Mouse (Mus musculus) embryonic facial prominence, embryonic 13.5 days (tissue): ENCODE measurements around the gene Msi2. TPM values are rescaled to one million over a fixed set of nuclear protein-coding genes. Genes with fewer than 3 reads are reported as not detected.
A peak's percentile ranks its signal among the peaks of the same experiment; 100 is the strongest.

Experiments
- ATAC-seq: fragments of 200-750 bp; cut with Nextera tagmentation; 2 replicates; pipeline ENCODE4 v1.8.0; 2017; ENCODE audit warnings: low read depth; ENCODE audit not compliant: insufficient number of reproducible peaks, insufficient read depth, low FRiP score, low TSS enrichment
- H3K27ac ChIP-seq: fragments of 300-500 bp; sonication (generic); 2 replicates; pipeline ENCODE4 v1.5.1; 2015; ENCODE audit warnings: moderate library complexity, mild to moderate bottlenecking, inconsistent platforms
- H3K27me3 ChIP-seq: fragments of 300-500 bp; sonication (generic); 2 replicates; pipeline ENCODE4 v1.6.1; 2015; ENCODE audit warnings: mild to moderate bottlenecking, inconsistent platforms
- H3K36me3 ChIP-seq: fragments of 300-500 bp; sonication (generic); 2 replicates; pipeline ENCODE4 v1.6.1; 2015; ENCODE audit warnings: mild to moderate bottlenecking, inconsistent platforms
- H3K4me1 ChIP-seq: fragments of 300-500 bp; sonication (generic); 2 replicates; pipeline ENCODE4 v1.6.1; 2015; ENCODE audit warnings: inconsistent platforms
- H3K4me2 ChIP-seq: fragments of 300-500 bp; sonication (generic); 2 replicates; pipeline ENCODE4 v1.6.1; 2015; ENCODE audit warnings: moderate library complexity, mild to moderate bottlenecking, inconsistent platforms
- H3K4me3 ChIP-seq: fragments of 300-500 bp; sonication (generic); 2 replicates; pipeline ENCODE4 v1.5.1; 2015; ENCODE audit warnings: mild to moderate bottlenecking, inconsistent platforms
- H3K9ac ChIP-seq: fragments of 300-500 bp; sonication (generic); 2 replicates; pipeline ENCODE4 v1.6.1; 2015; ENCODE audit warnings: mild to moderate bottlenecking, inconsistent platforms
- H3K9me3 ChIP-seq: fragments of 300-500 bp; sonication (generic); 2 replicates; pipeline ENCODE4 v1.6.1; 2016; ENCODE audit warnings: inconsistent platforms
- WGBS: fragments of 180-500 bp; shearing (Covaris S2); methylation state at CpG from one replicate; pipeline ENCODE4 v1.1.7; 2015; ENCODE audit warnings: mixed read lengths; 5-methylcytosine and 5-hydroxymethylcytosine counted together
- polyA plus RNA-seq: library from polyadenylated mRNA; unstranded; fragments of >200 nt; fragmentation: Nextera tagmentation; extraction: Ambion mirVana; gene quantifications from 2 replicates; pipeline ENCODE4 v1.2.1, GENCODE M21; 2015

Gene Msi2
- polyA plus RNA-seq, 1 experiment from 2014 or later, result 18.7 TPM

- no peaks in the 10 kb centered on the region for H3K9me3 ChIP-seq
- H3K27ac ChIP-seq, result peak overlapping the region; percentile 58; the same call in 1 of the 2 replicates
- no peaks in the 10 kb centered on the region for H3K27me3 ChIP-seq
- ATAC-seq, result no peak
- WGBS, result 69% methylated on average over 11 of the region's 11 CpGs
- H3K9ac ChIP-seq, result no peak overlapping the region
- H3K36me3 ChIP-seq, result no peaks in the 10 kb centered on the region
- H3K4me3 ChIP-seq, result no peak overlapping the region
- H3K4me1 ChIP-seq, result peaks cover 96% of the 10 kb centered on the region
- no peak overlapping the region for H3K4me2 ChIP-seq
Observed at GRCm38 (mm10) chr11:88553521-88554310, 164.6 kb downstream of the Msi2 start.

- no peak; the same call in 1 of the 2 replicates for ATAC-seq
- Histone ChIP-seq H3K36me3 (no peaks in the 10 kb centered on the region), H3K4me2 (no peak overlapping the region), H3K9ac (no peak overlapping the region), H3K4me3 (no peak overlapping the region), H3K4me1 (peaks cover 96% of the 10 kb centered on the region), H3K9me3 (no peaks in the 10 kb centered on the region), H3K27me3 (no peaks in the 10 kb centered on the region), H3K27ac (peak overlapping the region; percentile 58; the same call in 1 of the 2 replicates)
- 28% methylated on average over 8 of the region's 8 CpGs for WGBS
Observed at GRCm38 (mm10) chr11:88552987-88553386, 165.3 kb downstream of the Msi2 start.

GRCm38 (mm10) chr11:88552385-88552784, 165.9 kb downstream of the Msi2 start:
- Histone ChIP-seq H3K4me3 (no peak overlapping the region), H3K27ac (0 out of 2 replicates have a peak overlapping the region, but pooled peaks have one; percentile 58), H3K4me1 (peaks cover 96% of the 10 kb centered on the region), H3K9ac (no peak overlapping the region), H3K36me3 (no peaks in the 10 kb centered on the region), H3K27me3 (no peaks in the 10 kb centered on the region), H3K4me2 (no peak overlapping the region), H3K9me3 (no peaks in the 10 kb centered on the region)
- no peak for ATAC-seq
- 64% methylated on average over 6 of the region's 6 CpGs for WGBS

DNA sequence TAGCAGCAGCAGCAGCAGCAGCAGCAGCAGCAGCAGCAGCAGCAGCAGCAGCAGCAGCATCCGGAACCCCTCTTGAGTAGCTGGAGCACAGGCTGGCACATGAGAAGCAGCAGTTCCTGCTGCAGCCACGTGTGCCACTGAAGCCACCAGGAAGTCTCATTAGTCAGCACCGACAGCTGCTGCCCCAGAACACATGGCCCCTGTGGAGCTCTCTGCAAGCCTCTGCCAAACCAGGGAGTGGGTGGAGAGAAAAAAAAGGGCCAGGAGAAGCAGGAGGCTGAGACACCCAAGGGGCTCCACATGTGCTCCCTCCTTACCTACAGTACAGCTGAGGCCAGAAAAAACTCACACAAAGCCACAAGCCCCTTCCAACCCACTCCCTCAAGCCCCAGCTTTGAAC, 167.3 kb downstream of the Msi2 start:
- ATAC-seq, result no peak
- WGBS, result 9% methylated on average over 3 of the region's 3 CpGs
- Histone ChIP-seq H3K4me2 (no peak overlapping the region), H3K27me3 (no peaks in the 10 kb centered on the region), H3K27ac (peak overlapping the region; percentile 1; the same call in 1 of the 2 replicates), H3K9me3 (no peaks in the 10 kb centered on the region), H3K9ac (no peak overlapping the region), H3K4me3 (no peak overlapping the region), H3K36me3 (no peaks in the 10 kb centered on the region), H3K4me1 (peaks cover 94% of the 10 kb centered on the region)

DNA sequence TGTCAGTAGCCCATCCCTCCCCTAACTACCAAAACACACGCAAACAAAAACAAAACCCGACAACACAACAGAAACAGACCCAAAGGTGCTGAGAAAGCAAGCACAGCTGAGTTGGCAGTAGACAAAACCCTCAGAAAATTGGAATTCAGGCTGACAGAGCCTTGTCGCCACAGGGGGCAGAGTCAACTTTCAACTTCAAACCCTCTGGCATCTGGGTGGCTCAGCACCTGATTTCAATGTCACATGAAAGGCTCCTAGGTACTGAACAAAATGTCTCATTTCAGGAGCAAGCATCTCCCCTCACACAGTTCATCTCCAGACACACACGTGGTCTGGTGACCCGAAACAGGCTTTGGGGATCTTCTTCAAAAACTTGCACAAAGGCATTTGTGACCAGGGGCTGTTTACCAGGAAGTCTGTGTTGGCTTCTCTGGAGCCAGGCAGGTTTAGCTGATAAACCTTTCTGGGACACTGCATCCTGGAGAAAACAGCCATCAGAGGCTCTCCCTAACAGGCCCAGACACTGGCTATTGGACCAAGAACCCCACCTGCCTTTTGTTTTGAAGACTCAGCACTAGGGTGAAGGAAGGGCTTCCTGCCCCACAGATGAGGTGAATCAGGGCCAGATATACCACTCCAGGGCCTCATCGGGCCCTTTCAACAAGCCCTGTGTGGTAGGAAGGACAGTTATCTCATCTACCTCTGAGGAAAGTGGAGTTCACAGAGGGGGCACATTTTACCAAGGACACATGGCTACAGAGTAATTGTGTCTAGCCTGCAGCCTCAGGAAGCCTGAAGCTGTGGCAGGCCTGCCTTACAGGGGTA, 168.0 kb downstream of the Msi2 start:
- H3K4me1 ChIP-seq, result peaks cover 86% of the 10 kb centered on the region
- peak overlapping the region; percentile 66 for H3K27ac ChIP-seq
- H3K4me3 ChIP-seq, result no peak overlapping the region
- no peak overlapping the region for H3K9ac ChIP-seq
- H3K36me3 ChIP-seq, result no peaks in the 10 kb centered on the region
- no peak overlapping the region for H3K4me2 ChIP-seq
- H3K27me3 ChIP-seq, result no peaks in the 10 kb centered on the region
- no peak for ATAC-seq
- no peaks in the 10 kb centered on the region for H3K9me3 ChIP-seq
- 38% methylated on average over 6 of the region's 6 CpGs for WGBS

- H3K9ac ChIP-seq, result no peak overlapping the region
- no peak overlapping the region; the same call in 1 of the 2 replicates for H3K27ac ChIP-seq
- no peaks in the 10 kb centered on the region for H3K9me3 ChIP-seq
- no peaks in the 10 kb centered on the region for H3K36me3 ChIP-seq
- 86% methylated on average over 13 of the region's 13 CpGs for WGBS
- no peak for ATAC-seq
- no peak overlapping the region for H3K4me3 ChIP-seq
- H3K4me1 ChIP-seq, result peaks cover 79% of the 10 kb centered on the region
- no peaks in the 10 kb centered on the region for H3K27me3 ChIP-seq
- H3K4me2 ChIP-seq, result no peak overlapping the region
Observed at GRCm38 (mm10) chr11:88549529-88549900, 168.8 kb downstream of the Msi2 start.

GRCm38 (mm10) chr11:88548832-88549528, 169.3 kb downstream of the Msi2 start:
- Histone ChIP-seq H3K9ac (no peak overlapping the region), H3K36me3 (no peaks in the 10 kb centered on the region), H3K27ac (peak overlapping the region; percentile 55; the same call in 1 of the 2 replicates), H3K4me2 (no peak overlapping the region), H3K4me3 (no peak overlapping the region), H3K9me3 (no peaks in the 10 kb centered on the region), H3K4me1 (peaks cover 73% of the 10 kb centered on the region), H3K27me3 (no peaks in the 10 kb centered on the region)
- 74% methylated on average over 6 of the region's 6 CpGs for WGBS
- ATAC-seq, result no peak

GRCm38 (mm10) chr11:88548423-88548822, 169.9 kb downstream of the Msi2 start:
- no peaks in the 10 kb centered on the region for H3K27me3 ChIP-seq
- H3K4me3 ChIP-seq, result no peak overlapping the region
- peaks cover 70% of the 10 kb centered on the region for H3K4me1 ChIP-seq
- no peak overlapping the region for H3K4me2 ChIP-seq
- ATAC-seq, result no peak
- no peaks in the 10 kb centered on the region for H3K36me3 ChIP-seq
- WGBS, result 62% methylated on average over 7 of the region's 7 CpGs
- no peak overlapping the region for H3K9ac ChIP-seq
- no peaks in the 10 kb centered on the region for H3K9me3 ChIP-seq
- peak overlapping the region; percentile 55; the same call in 1 of the 2 replicates for H3K27ac ChIP-seq

GRCm38 (mm10) chr11:88543771-88544170, 174.5 kb downstream of the Msi2 start:
- H3K27me3 ChIP-seq, result no peaks in the 10 kb centered on the region
- peaks cover 56% of the 10 kb centered on the region for H3K4me1 ChIP-seq
- H3K4me2 ChIP-seq, result no peak overlapping the region
- H3K27ac ChIP-seq, result no peak overlapping the region
- H3K4me3 ChIP-seq, result no peak overlapping the region
- no peak for ATAC-seq
- WGBS, result 70% methylated on average over 6 of the region's 6 CpGs
- H3K9ac ChIP-seq, result no peak overlapping the region
- no peaks in the 10 kb centered on the region for H3K36me3 ChIP-seq
- H3K9me3 ChIP-seq, result no peaks in the 10 kb centered on the region

DNA sequence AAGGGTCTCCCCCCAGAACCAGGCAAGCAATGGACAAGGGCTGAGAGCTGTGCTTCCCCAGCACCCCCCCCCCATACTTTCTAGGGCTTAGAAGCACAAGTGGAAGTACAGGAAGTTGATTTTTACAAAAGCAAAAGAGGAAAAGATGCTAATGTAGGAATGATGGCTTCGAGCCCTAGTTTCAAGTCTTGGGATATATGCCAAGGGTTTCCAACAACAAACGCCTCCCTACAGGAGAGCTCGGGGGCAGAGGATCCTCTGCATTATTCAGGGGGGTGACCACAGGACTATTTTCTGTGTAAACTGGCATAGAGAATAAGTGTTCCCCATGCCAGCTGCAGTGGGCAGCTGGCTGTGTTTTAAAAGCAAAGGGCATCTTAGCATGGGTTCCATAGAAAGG, 175.5 kb downstream of the Msi2 start:
- Histone ChIP-seq H3K4me2 (no peak overlapping the region), H3K4me3 (no peak overlapping the region), H3K9me3 (no peaks in the 10 kb centered on the region), H3K9ac (no peak overlapping the region), H3K27me3 (no peaks in the 10 kb centered on the region), H3K4me1 (peaks cover 55% of the 10 kb centered on the region), H3K36me3 (no peaks in the 10 kb centered on the region), H3K27ac (no peak overlapping the region)
- ATAC-seq, result no peak
- 52% methylated on average over 3 of the region's 3 CpGs for WGBS
